Mouse (Mus musculus): ENCODE data around the gene Gm20388.
A peak's percentile ranks its signal among the peaks of the same experiment; 100 is the strongest.

Gene Gm20388

DNA sequence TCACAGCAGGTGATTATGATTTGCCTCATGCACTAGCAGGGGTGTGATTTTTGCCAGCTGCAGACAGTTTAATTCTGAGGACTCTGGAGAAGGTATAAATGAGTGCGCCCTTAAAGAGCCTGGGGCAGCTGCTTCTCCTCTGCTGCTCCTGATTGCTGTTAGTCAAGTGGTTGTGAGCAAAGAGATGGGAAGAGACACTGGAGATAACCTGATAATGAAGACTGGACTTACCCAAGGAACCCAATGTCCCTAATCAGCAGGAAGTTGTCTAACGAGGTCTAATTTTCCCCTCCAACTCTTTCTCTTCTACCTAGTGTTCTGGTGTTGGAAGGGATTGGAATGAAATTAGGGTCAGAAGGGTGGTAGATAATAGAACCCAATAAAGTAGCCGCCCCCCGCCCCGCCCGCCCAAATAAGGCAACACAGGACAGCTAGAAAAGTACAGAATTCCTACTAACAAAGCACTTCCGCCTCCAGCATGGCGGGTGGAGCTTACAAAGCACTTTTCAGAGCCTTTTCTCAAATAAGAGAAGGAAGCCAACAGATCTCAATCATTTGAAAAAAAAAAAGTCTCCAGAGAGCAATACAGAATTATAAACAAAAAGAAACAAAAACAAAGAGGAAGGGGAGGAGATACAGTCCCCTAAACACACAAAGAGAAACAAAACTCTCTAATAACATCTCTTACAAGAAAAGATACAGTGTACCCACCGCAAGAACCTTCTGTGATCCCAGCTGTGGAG lies 3944.3 kb downstream of the Gm20388 start:
- no peak for DNase-seq (ENCODE audit: extremely low spot score, low read depth, low spot score)

DNA sequence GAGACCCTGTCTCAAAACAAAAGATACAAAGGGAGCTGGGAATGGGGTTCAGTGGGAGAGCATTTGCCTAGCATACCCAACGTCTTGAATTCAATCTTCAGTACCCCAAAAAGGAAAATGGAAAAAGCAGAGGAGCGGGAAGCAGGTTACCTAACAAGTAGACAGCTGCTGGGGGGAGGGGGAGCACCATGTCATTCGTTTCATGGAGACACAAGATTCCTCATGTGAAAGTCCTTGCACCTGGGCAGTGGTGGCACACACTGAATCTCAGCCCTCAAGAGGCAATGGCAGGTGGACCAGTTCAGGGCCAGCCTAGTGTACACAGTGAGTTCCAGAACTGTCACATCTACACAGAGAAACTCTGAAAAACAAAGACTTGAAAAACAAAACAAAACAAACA lies 3946.7 kb downstream of the Gm20388 start:
- DNase-seq (ENCODE audit: extremely low spot score, low read depth, low spot score), result no peak

DNA sequence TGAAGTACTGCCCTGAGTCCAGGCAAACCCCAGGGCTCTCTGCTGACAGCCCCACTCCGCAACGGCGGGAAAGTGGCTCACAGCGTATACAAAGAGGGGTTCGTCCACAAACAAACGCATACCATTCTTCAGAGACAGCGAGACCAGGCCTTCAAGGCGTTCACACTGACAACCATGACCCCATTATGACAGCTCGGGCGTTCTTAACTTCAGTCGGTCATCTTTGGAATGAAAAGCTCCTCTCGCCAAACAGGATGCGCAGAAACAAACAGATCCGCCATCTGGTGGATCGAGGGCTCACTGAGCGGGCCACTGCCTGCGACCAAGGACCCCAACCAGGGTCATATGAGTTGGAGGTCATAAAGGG lies 3947.9 kb downstream of the Gm20388 start:
- DNase-seq (ENCODE audit: extremely low spot score, low read depth, low spot score), result no peak

DNA sequence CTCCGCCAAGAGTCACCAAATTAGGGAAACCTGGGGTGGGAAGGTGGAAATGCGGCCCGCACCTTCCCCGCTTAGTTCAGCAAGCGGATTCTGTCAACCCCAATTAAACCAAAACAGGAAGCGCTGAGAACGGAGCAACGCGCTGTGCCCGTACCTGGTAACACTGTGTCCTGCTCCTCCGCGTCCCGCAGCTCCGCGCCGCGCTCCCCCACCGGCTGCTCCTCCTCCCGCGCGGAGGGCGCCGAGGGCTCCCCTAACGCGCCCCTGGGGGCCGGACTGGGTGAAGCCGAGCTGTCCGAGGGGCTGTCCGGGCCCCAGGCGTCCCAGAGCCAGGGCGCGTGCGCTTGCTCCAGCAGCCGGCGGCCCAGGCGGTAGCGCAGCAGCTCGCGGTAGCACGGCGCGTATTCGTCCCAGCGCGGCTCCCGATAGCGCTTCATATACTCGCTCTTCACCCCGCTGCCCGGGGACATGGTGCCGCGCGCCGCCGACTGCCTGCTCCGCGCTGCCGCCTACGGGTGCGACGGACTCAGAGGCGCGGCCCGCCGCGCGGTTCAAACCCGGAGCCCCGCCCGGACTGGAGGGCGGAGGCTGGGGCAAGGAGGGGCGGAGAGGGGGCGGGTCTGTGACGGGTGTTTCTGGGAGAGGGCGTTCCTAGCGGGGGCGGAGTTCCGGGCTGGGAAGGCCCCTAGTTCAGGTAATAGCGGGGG lies 3948.5 kb downstream of the Gm20388 start:
- DNase-seq (ENCODE audit: extremely low spot score, low read depth, low spot score), result peak; percentile 56

DNA sequence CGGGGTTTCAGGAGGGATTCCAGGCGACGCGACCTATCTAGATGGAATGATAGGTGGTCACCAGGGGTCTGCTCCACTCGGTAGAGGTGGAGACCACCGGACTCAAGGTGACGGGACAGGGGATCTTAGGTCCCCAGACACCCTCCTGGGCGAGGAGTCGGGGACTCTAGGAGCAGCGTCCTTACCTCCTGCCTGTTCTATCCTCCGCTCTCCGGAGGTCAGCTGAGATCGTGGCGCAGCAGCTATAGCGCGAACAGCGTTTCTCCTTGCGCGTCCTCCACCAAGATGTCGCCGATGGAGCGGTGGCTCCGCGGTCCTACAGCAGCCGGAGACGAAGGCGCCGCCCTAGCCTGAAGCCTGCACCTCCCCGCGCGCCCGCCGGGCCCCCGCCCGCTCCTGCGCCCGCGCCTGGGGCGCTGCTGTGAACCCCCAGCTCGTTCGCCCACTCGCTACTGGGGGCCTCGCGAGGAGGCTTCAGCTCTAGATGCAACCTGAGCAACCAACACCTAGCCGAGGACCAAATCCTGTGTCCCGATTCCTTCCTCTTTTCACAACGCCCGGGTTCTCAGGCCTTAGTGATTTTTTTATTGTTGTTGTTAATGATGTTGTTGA lies 3949.1 kb downstream of the Gm20388 start, which contains the start of gene Ccsap:
Gene Ccsap (minus strand): TSS at position 562 of the 612 bp plus-strand sequence.
- no peak for DNase-seq (ENCODE audit: extremely low spot score, low read depth, low spot score)

DNA sequence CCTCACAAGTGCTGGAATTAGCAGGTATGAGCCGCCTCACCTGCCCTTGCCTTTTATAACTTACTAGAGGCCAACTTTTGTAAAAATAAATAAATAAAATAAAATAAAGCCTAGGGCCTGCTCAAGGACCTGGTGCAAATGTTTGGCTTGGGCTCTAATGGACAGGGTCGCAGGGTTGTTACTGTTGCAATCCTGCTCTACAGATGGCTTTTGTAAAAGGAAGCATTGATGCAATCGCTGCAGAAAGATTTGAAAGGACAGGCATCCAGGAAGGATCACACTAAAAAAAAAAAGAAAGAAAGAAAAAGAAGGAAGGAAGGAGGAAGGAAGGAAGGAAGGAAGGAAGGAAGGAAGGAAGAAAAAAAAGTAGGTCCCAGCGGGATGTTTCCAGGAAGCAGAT lies 3949.7 kb downstream of the Gm20388 start:
- DNase-seq (ENCODE audit: extremely low spot score, low read depth, low spot score), result no peak

DNA sequence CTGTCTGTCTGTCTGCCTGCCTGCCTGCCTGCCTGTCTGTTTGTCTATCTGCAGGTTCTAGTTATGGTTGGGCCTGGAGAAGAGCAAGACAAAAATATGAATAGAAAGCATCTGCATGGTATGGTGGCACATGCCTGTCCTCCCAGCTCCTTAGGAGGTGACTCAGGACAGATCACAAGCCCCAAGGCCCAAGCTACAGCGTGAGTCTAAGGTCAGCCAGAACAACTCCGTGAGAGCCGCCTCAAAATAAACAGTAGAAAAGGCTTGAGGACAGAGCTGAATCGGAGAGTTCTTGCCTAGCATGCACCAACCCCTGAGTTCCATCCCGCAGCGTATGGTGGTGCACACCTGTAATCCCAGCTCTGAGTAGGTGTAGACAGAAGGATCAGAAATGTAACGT lies 3955.1 kb downstream of the Gm20388 start:
- no peak for DNase-seq (ENCODE audit: extremely low spot score, low read depth, low spot score)

DNA sequence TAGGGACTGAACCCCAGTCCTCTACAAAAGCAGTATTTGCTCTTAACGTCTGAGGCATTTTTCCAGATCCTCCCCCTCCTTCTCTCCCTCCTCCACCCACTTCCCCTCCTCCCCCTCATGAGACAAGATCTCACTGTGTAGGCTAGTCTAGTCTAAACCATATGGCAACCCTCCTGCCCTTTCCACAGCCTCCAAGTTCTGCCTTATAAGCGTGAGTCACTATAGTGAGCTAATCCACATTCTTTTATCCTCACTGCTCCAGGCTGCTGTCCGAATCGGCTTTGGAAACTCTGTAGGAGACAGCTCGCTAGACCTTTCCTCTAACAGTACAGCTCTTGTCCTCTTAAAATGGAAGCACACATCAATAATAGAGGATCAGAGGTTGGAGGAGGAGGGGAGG lies 3956.3 kb downstream of the Gm20388 start:
- DNase-seq (ENCODE audit: extremely low spot score, low read depth, low spot score), result no peak

DNA sequence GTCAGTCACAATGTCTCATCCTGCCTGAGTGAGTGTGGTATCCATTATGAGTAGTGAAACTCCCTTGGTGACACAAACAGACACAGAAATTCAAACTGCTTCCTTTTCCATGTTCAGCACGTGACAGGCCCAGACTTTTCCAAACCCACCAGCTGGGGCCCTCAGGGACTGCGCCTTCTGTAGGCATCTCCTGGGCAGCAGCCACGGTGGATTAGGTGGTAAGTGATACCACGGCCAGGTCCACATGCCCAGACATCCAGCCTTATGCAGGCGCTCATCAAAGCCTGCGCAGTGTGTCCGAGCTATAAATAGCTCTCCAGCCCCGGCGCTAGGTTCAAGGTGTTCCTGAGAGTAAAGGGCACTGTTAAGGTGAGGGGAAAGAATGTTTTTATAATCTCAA lies 3961.4 kb downstream of the Gm20388 start:
- no peak for DNase-seq (ENCODE audit: extremely low spot score, low read depth, low spot score)

DNA sequence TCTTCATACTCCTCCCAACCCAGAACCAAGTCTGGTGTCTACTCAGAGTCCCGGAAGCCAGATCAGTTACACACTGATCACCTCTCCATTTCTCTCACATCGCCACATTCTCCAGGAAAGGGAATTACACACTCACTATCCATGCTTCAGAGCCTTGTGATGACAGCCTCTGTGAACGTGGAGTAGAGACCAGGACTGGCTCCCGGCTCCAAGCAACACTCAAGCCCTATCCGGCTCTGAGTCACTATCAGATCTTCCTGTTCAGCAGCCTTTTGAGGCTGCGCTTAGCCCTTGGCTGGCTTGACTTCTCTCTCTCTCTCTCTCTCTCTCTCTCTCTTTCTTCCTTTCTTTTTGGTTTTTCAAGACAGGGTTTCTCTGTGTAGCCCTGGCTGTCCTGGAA lies 3962.7 kb downstream of the Gm20388 start:
- DNase-seq (ENCODE audit: extremely low spot score, low read depth, low spot score), result no peak

DNA sequence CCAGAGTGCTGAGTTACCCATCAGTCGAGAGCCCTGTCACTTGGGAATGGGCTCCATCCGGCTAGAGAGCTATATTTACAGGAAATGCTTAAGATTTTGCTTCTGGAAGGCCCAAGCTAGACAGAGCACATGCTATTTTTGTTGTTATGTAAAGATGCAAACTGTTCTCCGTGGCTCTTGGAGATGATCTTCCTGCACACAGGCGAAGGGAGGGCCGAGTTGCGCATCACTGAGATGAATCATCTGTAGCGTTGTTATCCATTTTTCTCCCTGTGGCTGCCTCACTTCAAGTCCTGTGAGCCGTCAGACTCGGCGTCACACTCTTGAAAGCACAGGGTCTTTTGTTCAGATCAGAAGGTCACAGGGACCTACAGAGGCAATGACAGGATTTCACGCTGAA lies 3963.7 kb downstream of the Gm20388 start:
- no peak for DNase-seq (ENCODE audit: extremely low spot score, low read depth, low spot score)

DNA sequence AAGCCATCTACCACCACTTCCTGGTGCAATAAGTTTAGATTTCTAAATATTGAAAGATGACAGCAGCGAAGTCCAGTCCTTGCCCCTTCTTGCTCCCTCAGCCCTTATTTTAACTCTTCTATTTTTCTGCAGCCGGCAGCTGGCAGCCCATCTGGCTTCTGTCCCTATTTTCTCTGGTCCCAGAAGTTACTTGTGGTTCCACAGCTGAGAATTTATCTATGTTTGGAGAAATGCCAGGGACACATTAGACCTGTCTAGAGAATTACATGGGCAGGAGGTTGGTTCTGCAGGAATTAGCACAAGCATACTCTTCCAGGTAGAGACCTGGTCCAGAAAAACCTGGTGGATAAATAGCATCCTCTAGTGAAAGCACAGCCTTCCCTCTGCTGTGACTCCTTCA lies 3967.2 kb downstream of the Gm20388 start:
- DNase-seq (ENCODE audit: extremely low spot score, low read depth, low spot score), result no peak

DNA sequence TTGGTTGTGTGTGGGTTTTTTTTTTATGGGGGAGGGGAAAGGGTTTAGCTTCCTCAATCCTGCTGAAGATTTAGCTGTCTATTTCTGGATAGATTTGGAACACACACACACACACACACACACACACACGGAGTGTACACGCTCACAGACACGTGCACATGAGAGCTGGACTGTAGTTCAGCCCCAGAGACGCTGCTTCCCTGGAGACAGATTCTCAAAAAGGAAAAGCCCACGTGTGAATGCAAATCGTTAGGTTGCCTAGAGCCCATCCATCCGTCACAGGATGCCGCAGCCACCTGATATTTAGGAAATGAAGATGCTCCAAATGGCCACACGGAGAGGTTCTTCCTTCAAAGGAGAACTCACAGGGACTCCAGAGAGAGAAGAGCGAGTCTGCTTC lies 3969.6 kb downstream of the Gm20388 start:
- no peak for DNase-seq (ENCODE audit: extremely low spot score, low read depth, low spot score)

DNA sequence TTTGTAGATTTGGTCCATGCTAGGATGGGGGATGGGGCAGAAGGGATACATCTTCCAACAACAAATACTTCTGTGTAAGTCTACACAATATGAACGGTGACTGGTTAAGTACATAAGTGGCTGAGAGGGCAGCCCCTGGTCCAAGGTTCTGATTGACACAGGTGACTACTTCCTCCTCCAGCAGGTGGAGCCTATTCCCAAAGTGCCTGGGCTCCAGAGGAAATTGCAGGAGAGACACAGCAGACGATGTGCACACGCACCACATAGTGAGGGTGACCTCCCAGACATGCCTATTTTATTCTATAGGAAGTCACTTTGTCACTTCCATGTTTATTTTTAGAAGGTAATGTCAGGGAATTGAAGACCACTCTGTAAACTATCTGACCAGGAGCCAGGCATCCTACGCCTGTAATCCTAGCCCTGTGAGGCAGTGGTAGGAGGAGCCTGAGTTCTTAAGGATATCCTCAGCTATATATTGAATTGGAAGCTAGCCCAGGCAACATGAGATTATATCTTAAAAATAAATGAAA lies 3970.2 kb downstream of the Gm20388 start:
- no peak for DNase-seq (ENCODE audit: extremely low spot score, low read depth, low spot score)

DNA sequence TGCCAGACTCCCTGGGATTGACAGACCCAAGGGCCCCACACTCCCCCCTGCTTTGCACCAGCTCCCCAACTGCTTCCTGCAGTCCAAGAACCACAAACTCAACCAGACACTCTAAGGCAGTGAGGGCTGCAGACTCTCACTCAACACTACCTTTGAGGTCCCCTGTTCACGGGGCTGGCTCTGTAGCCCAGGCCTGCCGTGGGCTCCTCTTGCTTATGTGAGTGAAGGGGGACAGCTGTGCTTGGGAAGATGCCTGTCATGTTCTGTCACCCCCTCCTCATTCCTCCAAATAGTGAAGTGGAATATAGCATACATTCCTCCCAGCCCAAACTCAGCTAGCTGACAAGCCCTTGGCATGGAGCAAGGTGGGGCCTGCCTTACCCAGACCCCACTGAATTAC lies 3971.8 kb downstream of the Gm20388 start:
- DNase-seq (ENCODE audit: extremely low spot score, low read depth, low spot score), result no peak

DNA sequence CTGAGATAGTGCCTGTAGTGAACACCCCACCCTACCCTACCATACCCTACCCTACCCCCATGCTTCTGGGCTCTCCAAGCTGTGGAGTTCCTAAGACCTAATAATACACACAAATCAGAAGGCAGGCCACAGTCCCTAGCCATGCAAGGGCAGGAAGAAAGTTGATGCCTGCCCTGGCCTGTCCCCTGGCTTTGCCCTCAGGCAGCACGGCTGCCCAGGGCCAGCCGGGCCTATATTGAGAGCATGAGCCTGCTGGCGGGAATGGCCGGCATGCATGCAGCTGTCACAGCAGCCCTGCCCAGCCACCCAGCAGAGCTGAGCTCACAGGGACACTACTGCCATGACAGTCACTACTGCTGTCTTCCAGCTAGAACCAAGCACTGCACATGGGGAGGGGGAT lies 3972.5 kb downstream of the Gm20388 start:
- DNase-seq (ENCODE audit: extremely low spot score, low read depth, low spot score), result no peak

DNA sequence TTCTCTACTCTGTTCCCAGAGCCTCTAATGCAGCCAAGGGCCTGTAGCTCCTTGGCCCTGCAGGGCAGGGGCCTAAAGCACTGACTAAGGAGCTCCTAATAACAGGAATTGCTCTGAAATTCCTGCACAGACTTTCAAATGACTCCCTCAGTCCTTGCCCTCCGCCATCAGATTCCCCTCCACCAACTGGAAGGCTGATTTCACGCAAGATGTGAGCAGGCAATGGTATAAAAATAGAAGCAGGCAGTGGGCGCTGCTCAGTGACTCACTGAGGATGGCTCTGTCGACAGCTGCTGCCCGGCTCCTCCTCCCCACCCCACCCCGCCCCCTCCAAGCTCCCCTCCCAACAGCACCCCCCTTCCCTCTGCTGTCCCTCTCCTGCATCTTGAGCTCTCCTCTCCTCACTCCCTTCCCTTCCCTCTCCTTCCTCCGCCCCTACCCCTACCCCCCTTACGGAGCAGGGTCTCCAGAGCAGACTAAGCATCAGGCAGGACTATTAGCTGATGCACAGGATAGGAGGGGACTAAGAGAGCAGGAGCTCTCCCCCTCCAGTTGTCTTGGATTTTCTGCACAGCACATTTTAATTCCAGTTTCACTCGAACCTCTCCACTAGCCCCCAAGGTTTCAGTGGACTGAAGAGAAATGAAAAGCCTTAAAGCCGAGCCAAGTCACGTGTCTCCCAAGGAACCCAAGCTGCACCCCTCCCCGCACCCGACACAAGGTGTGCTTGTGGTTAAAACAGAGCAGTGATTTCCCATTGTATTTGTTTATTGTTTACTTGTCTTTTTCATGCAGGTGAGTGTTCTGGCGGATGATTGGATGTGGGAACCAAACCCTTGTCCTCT lies 3974.3 kb downstream of the Gm20388 start:
- no peak for DNase-seq (ENCODE audit: extremely low spot score, low read depth, low spot score)

DNA sequence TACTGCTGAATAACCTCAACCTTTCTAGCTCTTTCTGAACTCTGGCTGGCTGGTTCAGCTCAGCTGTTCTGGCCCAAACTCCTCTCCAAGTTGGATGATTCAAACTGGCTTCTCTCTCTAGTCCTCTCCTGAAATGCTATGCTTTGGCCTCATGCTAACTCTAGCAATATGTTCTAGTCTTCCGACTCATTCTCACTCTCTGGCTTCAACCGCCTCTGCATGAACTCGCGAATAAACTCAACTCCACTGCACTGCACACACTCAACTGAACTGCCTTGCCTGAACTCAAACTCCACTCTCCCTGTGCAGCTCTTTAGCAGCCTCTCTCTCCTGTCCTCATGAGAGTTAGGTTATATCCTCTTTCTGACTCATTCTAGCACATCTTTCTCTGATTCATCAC lies 3976.5 kb downstream of the Gm20388 start:
- no peak for DNase-seq (ENCODE audit: extremely low spot score, low read depth, low spot score)

DNA sequence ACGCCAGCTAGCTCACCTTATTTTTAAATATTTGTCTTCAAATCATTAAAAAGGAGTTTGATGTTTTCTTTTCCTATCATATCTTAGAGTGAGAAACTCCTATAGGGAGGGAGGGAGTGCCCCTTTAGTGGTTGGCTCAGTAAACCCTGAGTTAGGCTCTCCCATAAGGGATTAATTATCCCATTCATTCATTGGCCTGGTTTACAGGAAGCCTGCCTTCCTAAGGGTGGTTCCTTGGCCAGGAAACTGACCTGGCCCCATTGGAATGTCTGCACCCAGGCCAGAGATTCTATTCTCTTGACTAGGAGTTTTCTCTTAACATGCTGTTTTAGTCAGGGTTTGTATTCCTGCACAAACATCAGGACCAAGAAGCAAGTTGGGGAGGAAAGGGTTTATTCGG lies 3977.3 kb downstream of the Gm20388 start:
- DNase-seq (ENCODE audit: extremely low spot score, low read depth, low spot score), result no peak

DNA sequence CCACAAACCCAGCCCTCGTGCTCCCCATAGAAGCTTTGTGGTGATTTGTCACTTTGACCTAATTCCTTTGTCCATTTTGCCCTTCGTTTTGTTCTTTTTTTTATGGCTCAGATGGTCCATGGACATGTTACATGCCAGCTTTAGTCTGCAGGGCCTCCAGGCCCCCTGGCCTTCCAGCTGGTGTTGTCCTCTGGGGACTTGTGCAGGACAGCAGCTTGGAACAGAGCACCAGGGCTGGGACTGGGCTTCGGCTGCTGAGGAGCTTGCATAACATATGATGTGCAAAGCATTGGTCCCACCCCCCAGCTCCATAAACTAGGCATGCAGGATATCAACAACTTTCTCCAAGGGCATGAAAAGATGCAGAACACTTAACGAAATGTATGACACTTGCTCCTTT lies 3979.2 kb downstream of the Gm20388 start:
- DNase-seq (ENCODE audit: extremely low spot score, low read depth, low spot score), result no peak

DNA sequence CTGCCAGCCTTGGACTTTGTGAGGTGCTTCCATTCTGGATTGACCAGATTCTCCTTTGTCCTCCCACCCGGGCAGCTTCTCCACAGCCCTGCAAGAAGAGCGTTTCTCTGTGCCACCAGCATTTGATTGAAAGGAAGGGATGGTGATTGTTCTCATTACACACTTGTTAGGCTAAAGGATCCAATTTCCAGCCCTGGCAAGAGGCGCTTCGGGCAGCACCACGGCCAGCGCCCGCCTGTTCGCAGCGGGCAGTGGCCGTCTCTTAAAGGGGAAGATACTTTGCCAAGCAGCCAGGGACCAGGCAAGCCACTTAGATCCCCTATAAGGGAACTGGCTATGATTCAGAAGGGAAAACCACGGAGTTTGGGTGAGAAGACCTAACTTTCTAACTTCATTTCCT lies 3980.6 kb downstream of the Gm20388 start:
- peak; percentile 26 for DNase-seq (ENCODE audit: extremely low spot score, low read depth, low spot score)
